Mouse (Mus musculus) embryonic stem cell, embryonic (primary cell): ENCODE data around the gene Gcm1.

Source experiments
- CTCF ChIA-PET, 4 experiments: fragments of 300-600 bp in 2 of 4; fragments of 350-600 bp in 2 of 4; sonication (Branson Sonifier 250); formaldehyde crosslinking; loops; one replicate each; lab custom pipeline; 2022; ENCODE audit warnings: inconsistent platforms in 2 of 4; lab: Charles Lee
- POLR2A ChIA-PET, 4 experiments: fragments of 300-600 bp in 2 of 4; fragments of 350-600 bp in 2 of 4; sonication (Branson Sonifier 250); formaldehyde crosslinking; loops; one replicate each; lab custom pipeline; 2022; ENCODE audit warnings: antibody characterized with exemption in 4 of 4, inconsistent platforms in 1 of 4; lab: Charles Lee

The Gcm1 gene

DNA sequence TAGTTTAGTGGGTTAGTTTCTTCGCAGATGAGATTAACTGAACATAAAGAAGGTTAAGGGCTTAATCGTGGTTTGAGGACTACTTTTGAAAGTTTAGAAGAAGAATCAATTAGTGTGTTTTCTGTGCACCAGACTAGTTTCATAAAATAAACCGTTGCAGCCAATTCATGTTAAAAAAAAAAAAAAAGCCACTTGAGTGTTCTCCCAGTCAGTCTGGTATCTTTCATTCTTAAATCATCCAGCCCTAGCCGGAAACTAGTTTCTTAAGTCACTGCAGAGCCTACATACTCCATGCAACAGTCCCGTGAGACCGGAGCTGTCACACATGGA, 55.8 kb downstream of the Gcm1 start:
- POLR2A ChIA-PET: interaction anchor here in 3 of 4 experiments (0.7 to 7.8 kb wide), 20 partner anchors 10 to 377 kb away, joined by 3 to 92 read pairs (median 5); no protein-coding TSS in a partner anchor
- CTCF ChIA-PET: no interaction called here

DNA sequence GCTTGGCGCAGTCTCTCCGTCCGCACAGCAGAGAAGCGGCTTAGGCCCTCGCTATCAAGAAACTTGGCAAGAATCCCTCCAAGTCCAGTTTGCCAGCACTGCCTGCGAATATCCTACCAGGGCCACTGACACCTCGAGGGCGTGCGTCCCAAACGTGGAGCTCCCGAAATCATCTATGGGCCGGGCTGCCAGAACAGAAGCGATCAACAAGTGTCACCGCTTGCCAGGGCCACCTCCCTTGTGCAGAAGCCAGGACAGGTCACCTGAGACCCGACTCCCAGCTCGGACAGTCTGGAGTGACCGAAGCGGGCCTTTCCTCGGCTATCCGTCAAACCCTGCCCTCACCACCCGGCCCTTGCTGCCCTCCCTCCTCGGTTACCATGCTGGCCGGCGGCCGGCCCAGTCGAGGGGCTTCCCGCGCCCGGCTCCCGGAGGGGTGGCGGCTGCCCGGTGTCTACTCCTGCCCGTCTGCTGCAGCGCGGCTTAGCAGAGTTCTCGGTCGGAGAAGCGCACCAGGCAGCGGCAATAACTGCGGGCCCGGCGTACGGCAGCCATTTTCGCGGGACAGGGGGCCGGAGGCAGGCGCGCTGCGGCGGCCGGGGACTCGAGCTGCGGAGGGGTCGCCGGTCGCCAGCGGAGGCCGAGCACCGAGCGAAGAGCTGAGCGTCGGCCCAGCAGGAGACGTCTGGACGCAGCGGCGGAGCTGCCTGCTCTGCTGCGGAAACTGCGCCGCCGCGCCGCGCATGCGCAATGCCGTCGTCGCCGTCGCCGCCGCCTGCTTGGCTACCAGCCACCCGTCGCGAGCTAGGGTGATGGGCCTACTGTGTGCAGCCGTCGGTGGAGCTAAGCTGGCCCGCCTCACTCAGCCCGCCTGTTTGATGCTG, 56.4 kb downstream of the Gcm1 start:
- ChIA-PET CTCF (interaction anchor here in 2 of 4 experiments (0.8 to 1.7 kb wide), 4 partner anchors 10 to 251 kb away, joined by 3 to 5 read pairs (median 4); no protein-coding TSS in a partner anchor), POLR2A (interaction anchor here in 3 of 4 experiments (0.5 to 7.8 kb wide), 34 partner anchors 9 to 419 kb away, joined by 3 to 92 read pairs (median 4); partner anchors contain the start of gene Dppa5a (in 1 of the 3))

DNA sequence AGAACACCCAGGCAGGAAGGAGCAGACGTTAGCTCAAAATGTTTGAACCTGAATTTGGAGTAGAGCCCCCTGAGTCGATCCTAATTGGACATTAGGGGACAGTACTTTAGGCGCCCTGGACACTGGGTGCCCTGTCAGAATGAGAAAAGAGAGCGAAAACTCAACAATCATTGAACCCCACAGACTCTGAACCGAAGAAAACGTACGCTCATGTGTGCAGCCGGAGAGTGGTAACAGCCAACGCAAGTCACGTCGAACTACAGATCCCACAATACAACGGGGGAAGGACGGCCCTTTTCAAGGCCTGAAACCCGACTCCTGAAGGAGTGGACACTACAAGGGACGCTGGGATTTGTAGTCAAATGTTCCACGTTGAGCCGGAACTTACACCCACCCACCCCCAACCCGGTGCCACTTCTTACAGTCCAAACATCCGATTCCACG, 57.1 kb downstream of the Gcm1 start, which contains the start of the genes Fbxo9 and Ick:
Gene Fbxo9 (minus strand): TSS at position 270 of the 444 bp plus-strand sequence.
Gene Ick (plus strand): TSS at position 397 of the 444 bp plus-strand sequence.
- CTCF ChIA-PET: interaction anchor here in 2 of 4 experiments (0.8 to 1.7 kb wide), 4 partner anchors 11 to 251 kb away, joined by 3 to 5 read pairs (median 4); no protein-coding TSS in a partner anchor

DNA sequence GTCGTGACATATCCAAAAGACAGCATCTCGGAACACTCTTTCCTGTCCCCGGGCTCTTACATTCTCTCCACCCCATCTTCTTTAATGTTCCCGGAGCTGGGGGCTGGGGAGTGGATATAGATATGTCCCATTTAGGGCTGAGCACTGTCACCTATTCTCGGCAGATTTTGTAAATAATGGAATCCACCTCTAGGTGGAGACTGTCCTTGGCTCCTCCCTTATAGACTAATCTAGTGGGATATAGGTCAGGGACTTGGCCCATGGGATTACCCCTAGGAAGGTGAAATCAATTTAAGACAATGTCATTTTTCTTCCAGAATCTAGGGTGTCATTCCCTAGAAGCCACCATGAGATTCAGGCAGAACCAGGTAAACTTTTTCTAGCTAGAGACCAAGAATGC, 57.9 kb downstream of the Gcm1 start:
- CTCF ChIA-PET: interaction anchor here in 3 of 4 experiments (0.7 to 1.7 kb wide), 4 partner anchors 13 to 86 kb away, joined by 3 to 5 read pairs (median 3); no protein-coding TSS in a partner anchor

More for the DNA sequence above, 57.1 kb downstream of the Gcm1 start, which contains the start of the genes Fbxo9 and Ick:
- POLR2A ChIA-PET: interaction anchor here in 3 of 4 experiments (0.5 to 7.8 kb wide), 31 partner anchors 9 to 1034 kb away, joined by 3 to 92 read pairs (median 5); partner anchors contain the start of gene Dppa5a (in 1 of the 3)

DNA sequence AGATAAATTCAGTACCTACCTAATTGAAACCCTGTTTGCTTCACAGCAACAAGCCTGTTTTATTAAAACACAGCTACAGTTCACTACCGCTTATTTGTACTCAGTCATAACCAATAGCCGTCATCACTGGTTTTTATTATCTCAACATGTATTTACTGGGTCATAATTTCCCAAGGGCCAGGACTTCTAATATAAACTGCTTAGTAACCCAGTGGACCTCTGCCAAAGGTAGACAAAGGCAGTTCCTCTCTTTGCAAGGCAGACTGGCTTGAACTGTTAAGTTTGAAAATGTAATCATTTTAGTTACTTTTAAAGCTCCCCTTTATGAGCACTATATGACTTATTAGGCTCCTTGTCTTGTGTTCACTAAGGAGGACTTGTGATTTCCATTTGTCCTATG, 59.7 kb downstream of the Gcm1 start:
- CTCF ChIA-PET: interaction anchor here in 2 of 4 experiments (0.5 to 2.1 kb wide), 3 partner anchors 15 to 286 kb away, joined by 3 to 6 read pairs (median 3); no protein-coding TSS in a partner anchor
- POLR2A ChIA-PET: interaction anchor here in 2 of 4 experiments (0.6 to 7.8 kb wide), 5 partner anchors 20 to 86 kb away, joined by 3 to 92 read pairs (median 3); no protein-coding TSS in a partner anchor

More for the DNA sequence above, 57.9 kb downstream of the Gcm1 start:
- POLR2A ChIA-PET: interaction anchor here in 3 of 4 experiments (0.6 to 7.8 kb wide), 15 partner anchors 9 to 1035 kb away, joined by 3 to 92 read pairs (median 5); no protein-coding TSS in a partner anchor

DNA sequence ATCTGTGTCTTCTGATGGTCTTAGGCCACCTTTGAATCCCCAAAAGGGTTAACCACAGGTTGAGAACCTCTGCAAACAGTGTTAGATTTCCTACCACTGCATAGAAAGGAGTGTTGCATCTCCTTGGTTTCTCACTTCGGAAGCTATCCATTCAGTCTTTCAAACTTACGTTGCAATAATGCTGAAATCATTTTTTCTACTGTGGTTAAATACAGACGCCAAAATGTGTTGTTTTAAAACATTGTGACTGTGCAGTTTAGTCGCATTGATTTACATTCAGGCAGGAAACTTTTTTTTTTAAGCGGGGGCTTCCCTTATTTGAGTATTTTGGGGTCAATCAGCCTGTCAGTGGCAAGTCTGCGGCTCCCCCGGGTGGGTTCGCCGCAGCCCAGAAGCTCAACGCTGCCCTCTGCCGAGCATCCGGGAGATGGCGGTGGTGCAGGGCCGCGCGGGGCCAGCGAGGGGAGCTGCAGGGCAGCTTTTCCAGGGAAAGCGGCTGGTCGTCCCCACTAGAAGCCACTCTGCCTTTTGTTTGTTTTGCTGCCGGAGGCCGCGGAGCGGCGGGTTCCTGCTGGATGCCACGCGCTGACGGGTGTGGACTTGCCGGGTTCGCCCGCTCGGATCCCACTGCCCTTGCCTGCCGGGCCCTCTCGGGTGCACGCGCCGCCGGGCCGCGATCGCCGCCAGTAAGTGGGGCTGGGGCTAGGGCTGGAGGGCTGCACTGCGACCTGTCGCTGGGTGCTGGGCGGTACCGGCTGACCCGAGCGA, 61.2 kb downstream of the Gcm1 start:
- ChIA-PET CTCF (interaction anchor here (0.5 to 2.3 kb wide), 70 partner anchors 8 to 588 kb away, joined by 3 to 26 read pairs (median 4); partner anchors contain the start of genes Elovl5 (in 1 of the 4) and Gm17324 (in 1 of the 4)), POLR2A (interaction anchor here in 3 of 4 experiments (0.5 to 7.8 kb wide), 37 partner anchors 8 to 516 kb away, joined by 3 to 92 read pairs (median 3); no protein-coding TSS in a partner anchor)

DNA sequence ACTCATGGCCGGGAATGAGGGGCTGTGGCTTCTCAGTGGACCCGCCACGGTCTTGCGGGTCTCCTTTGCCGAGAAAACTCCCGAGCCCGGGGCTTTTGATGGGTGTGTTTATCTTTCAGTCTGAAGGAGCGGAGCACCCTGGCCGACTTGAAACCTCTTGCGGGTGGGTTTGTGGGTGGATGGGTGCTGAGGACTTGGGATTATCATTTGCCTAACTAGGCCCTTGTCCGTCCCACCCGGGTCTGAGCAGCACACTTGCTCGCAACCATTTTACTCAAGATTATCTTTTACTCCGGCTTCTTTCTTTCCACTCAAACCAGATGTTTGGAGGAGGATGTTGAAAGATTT, 61.8 kb downstream of the Gcm1 start:
- CTCF ChIA-PET: interaction anchor here (0.5 to 2.3 kb wide), 58 partner anchors 8 to 588 kb away, joined by 3 to 26 read pairs (median 4); partner anchors contain the start of genes Elovl5 (in 1 of the 4) and Gm17324 (in 1 of the 4)
- POLR2A ChIA-PET: interaction anchor here in 3 of 4 experiments (0.6 to 7.8 kb wide), 27 partner anchors 8 to 517 kb away, joined by 3 to 92 read pairs (median 4); no protein-coding TSS in a partner anchor
